Mouse (Mus musculus) olfactory bulb, adult 2 months (tissue): ENCODE measurements around the gene Nr2f6.
"Not testable (repeated sequence)": the region's sequence is repeated elsewhere in the genome, so short reads cannot be mapped to it uniquely, and the experiment has no call there.

ENCODE experiments used
- CTCF ChIP-seq: fragments of 200-500 bp; IDR thresholded peaks from 2 replicates; pipeline ENCODE4 v1.5.1; 2012; ENCODE audit warnings: low read depth, mild to moderate bottlenecking, low read length, moderate library complexity; ENCODE audit not compliant: insufficient read depth
- POLR2A ChIP-seq: fragments of 200-500 bp; IDR thresholded peaks from 2 replicates; pipeline ENCODE4 v1.6.1; 2012; ENCODE audit warnings: mild to moderate bottlenecking, low read depth, low read length, moderate library complexity; ENCODE audit not compliant: insufficient read depth

DNA sequence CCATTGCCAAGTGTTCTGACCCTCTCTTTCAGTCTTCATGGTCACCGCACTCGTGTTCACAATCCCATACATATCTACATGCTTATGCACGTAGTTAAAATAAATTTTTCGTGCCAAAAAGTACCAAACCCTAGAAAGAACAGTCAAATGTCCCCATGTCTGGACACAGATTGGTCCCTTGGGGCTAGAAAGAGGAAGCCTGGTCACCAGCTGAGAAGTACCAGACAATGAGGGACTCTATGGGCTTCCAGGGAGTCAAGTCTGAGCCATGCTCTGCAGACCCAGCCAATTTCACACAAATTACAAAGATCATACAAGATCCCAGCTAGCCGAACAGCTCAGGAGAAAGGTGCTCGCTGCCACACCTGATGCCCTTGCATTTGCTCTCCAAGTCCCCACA lies 43.9 kb downstream of the Nr2f6 start:
- not testable (repeated sequence) for TF ChIP-seq CTCF, POLR2A
